Mouse (Mus musculus) monocyte, adult 2 months (primary cell): ENCODE measurements around the gene Smyd3.

ENCODE experiments used
- DNase-seq, 2 experiments: peaks; one replicate each; pipeline ENCODE4 v3.0.0; 2022; ENCODE audit warnings: low spot score in 2 of 2, low read depth in 1 of 2

Smyd3 gene

DNA sequence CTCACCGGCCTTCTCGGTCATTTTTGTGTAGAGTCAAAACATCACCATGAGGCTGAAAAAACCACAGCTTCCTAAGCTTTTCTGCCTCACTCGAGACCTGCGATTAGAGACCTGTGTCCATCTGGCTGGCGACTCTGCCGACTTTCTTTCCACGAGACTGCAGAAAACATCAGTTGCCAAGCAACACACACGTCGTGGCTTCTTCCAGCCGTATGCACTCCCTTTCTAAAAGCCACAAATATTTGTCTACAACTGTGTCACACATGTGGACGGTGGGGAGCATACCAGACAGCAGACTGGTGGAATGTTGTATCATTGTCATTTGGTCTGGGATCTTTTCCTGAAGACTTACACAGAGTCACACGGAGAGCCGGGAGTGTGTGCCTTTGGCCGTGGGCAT lies 606.9 kb downstream of the Smyd3 start:
- DNase-seq, result no peak
